Comparison of ENCODE assay signal across 8 mouse cellular contexts in genomic region chr2:166186244-166186948, GRCm38 (mm10). TPM values are rescaled to one million over a fixed set of nuclear protein-coding genes. Genes with fewer than 3 reads are reported as not detected.
DNase-seq lines count a peak whose midpoint lies in the region; ATAC-seq and TF ChIP-seq lines count a peak whose summit lies in the region.
"Had no signal": no experiment of that assay in that cellular context is flagged by ENCODE, and none has a peak within 500 bp of the region (broad histone marks: within the 10 kb centered on the region; RNA-seq: fewer than 3 reads in every experiment).

No protein-coding gene starts in this region.

- H3K36me3 ChIP-seq in lung, embryonic 16.5 days (ENCODE audit: control insufficient read depth, insufficient read depth, low read length) = no peaks in the 10 kb centered on the region
- H3K36me3 ChIP-seq in lung, postnatal 0 days (ENCODE audit: insufficient read depth, low read length) = no peaks in the 10 kb centered on the region
- no peaks in the 10 kb centered on the region for H3K36me3 ChIP-seq in intestine, embryonic 16.5 days (ENCODE audit: control insufficient read depth, insufficient read depth, low read length)
- no peaks in the 10 kb centered on the region for H3K36me3 ChIP-seq in stomach, embryonic 16.5 days (ENCODE audit: control insufficient read depth, insufficient read depth, low read length)

- intact Hi-C loops in left cerebral cortex, adult 2 months (cut with DNase I) = no loop called here

- no peak overlapping the region for H3K4me2 ChIP-seq in lung, embryonic 16.5 days (ENCODE audit: low read depth, low read length)
- H3K4me2 ChIP-seq in lung, postnatal 0 days (replicated peaks; ENCODE audit: low read depth, low read length) = no peak overlapping the region
- peak overlapping the region; percentile 11; the same call in 1 of the 2 replicates for H3K4me2 ChIP-seq in intestine, embryonic 16.5 days (ENCODE audit: low read depth, low read length)
- no peak overlapping the region for H3K4me2 ChIP-seq in stomach, embryonic 16.5 days (ENCODE audit: low read depth, low read length)

- no peak for TF ChIP-seq CTCF in lung, postnatal 0 days (IDR thresholded peaks at IDR 0.05)
- TF ChIP-seq CTCF in left cerebral cortex, adult 2 months (IDR thresholded peaks at IDR 0.05) = no peak

- H3K4me1 ChIP-seq in lung, embryonic 16.5 days (replicated peaks; ENCODE audit: control insufficient read depth, insufficient read depth, low read length) = 0 out of 2 replicates have a peak, but pooled peaks cover 7% of the 10 kb centered on the region
- no peaks in the 10 kb centered on the region for H3K4me1 ChIP-seq in lung, postnatal 0 days (ENCODE audit: insufficient read depth, low read depth, low read length)
- H3K4me1 ChIP-seq in intestine, embryonic 16.5 days (ENCODE audit: control insufficient read depth, insufficient read depth, low read length) = peaks cover 32% of the 10 kb centered on the region
- H3K4me1 ChIP-seq in stomach, embryonic 16.5 days (ENCODE audit: control insufficient read depth, insufficient read depth, low read length) = peaks cover 7% of the 10 kb centered on the region

- no peak for TF ChIP-seq EP300 in lung, postnatal 0 days (IDR thresholded peaks at IDR 0.05)

- H3K4me3 ChIP-seq in lung, embryonic 16.5 days (ENCODE audit: low read length) = no peak overlapping the region
- H3K4me3 ChIP-seq in lung, postnatal 0 days (ENCODE audit: low read depth, low read length) = no peak overlapping the region
- H3K4me3 ChIP-seq in intestine, embryonic 16.5 days (ENCODE audit: low read length) = no peak overlapping the region
- no peak overlapping the region for H3K4me3 ChIP-seq in stomach, embryonic 16.5 days (replicated peaks; ENCODE audit: low read length)
- no peak overlapping the region for H3K4me3 ChIP-seq in left cerebral cortex, adult 2 months

- H3K27ac ChIP-seq in lung, embryonic 16.5 days (ENCODE audit: low read length) = no peak overlapping the region
- no peak overlapping the region for H3K27ac ChIP-seq in lung, postnatal 0 days (ENCODE audit: low read length)
- H3K27ac ChIP-seq in intestine, embryonic 16.5 days (ENCODE audit: low read length) = peak overlapping the region; percentile 50
- peak overlapping the region; percentile 65 for H3K27ac ChIP-seq in stomach, embryonic 16.5 days (ENCODE audit: low read length)
- H3K27ac ChIP-seq in left cerebral cortex, adult 2 months = no peak overlapping the region

- ATAC-seq in lung, embryonic 16.5 days (ENCODE audit: low read depth) = 0 out of 2 replicates have a peak, but pooled peaks have one; percentile 34
- ATAC-seq in lung, postnatal 0 days = no peak; the same call in 1 of the 2 replicates
- peak; percentile 89 for ATAC-seq in intestine, embryonic 16.5 days
- peak; percentile 15 for ATAC-seq in stomach, embryonic 16.5 days (ENCODE audit: insufficient read depth, low FRiP score)
- ATAC-seq: inflammation-experienced regulatory T-cells, adult 6 months had no signal

- DNase-seq in lung, postnatal 0 days (ENCODE audit: low spot score) = no peak
- DNase-seq in kidney, postnatal 25 days = peak; percentile 65 to 88
- DNase-seq in cerebellum, adult 18-20 months = no peak
- DNase-seq in left cerebral cortex, adult 2 months (ENCODE audit: extremely low spot score in 1 of 2, low spot score in 2 of 2) = no peak

- H3K9ac ChIP-seq in lung, embryonic 16.5 days (ENCODE audit: low read length) = no peak overlapping the region
- H3K9ac ChIP-seq in lung, postnatal 0 days (replicated peaks; ENCODE audit: low read depth) = no peak overlapping the region
- peak overlapping the region; percentile 8; the same call in 1 of the 2 replicates for H3K9ac ChIP-seq in intestine, embryonic 16.5 days (ENCODE audit: low read depth, low read length)
- no peak overlapping the region for H3K9ac ChIP-seq in stomach, embryonic 16.5 days (ENCODE audit: low read length)

- no peaks in the 10 kb centered on the region; the same call in 1 of the 2 replicates for H3K27me3 ChIP-seq in lung, embryonic 16.5 days (ENCODE audit: control insufficient read depth, insufficient read depth, low read depth, low read length)
- H3K27me3 ChIP-seq in lung, postnatal 0 days (replicated peaks; ENCODE audit: insufficient read depth, low read length) = no peaks in the 10 kb centered on the region
- H3K27me3 ChIP-seq in intestine, embryonic 16.5 days (replicated peaks; ENCODE audit: control insufficient read depth, insufficient read depth, low read length) = no peaks in the 10 kb centered on the region
- H3K27me3 ChIP-seq in stomach, embryonic 16.5 days (ENCODE audit: control insufficient read depth, insufficient read depth, low read length) = no peaks in the 10 kb centered on the region

- no peaks in the 10 kb centered on the region for H3K9me3 ChIP-seq in lung, embryonic 16.5 days (ENCODE audit: control insufficient read depth, low read length)
- no peaks in the 10 kb centered on the region for H3K9me3 ChIP-seq in lung, postnatal 0 days (ENCODE audit: low read length)
- H3K9me3 ChIP-seq in intestine, embryonic 16.5 days (ENCODE audit: control insufficient read depth, low read length) = no peaks in the 10 kb centered on the region
- H3K9me3 ChIP-seq in stomach, embryonic 16.5 days (replicated peaks; ENCODE audit: control insufficient read depth, low read length) = no peaks in the 10 kb centered on the region

- WGBS in lung, embryonic 16.5 days = 64% methylated on average over 16 of the region's 16 CpGs
- WGBS in lung, postnatal 0 days = 60% methylated on average over 16 of the region's 16 CpGs
- 67% methylated on average over 16 of the region's 16 CpGs for WGBS in intestine, embryonic 16.5 days
- WGBS in stomach, embryonic 16.5 days = 76% methylated on average over 16 of the region's 16 CpGs

RNA-seq across cellular contexts. Expression of gene Sulf2, which starts 30.9 kb away (rescaled TPM):
- polyA plus RNA-seq in lung, embryonic 16.5 days (2015; fragmentation: Nextera tagmentation; extraction: Ambion mirVana) = 23.8 and 28.2 TPM in 2 replicates
- 10.8 and 13.6 TPM in 2 replicates for polyA plus RNA-seq in lung, postnatal 0 days (2015; fragmentation: Nextera tagmentation; extraction: Ambion mirVana)
- polyA plus RNA-seq in intestine, embryonic 16.5 days (2015; fragmentation: Nextera tagmentation; extraction: Ambion mirVana) = 68.4 and 76.3 TPM in 2 replicates
- 119 and 124 TPM in 2 replicates for polyA plus RNA-seq in stomach, embryonic 16.5 days (2015; fragmentation: Nextera tagmentation; extraction: Ambion mirVana)
- 100 to 1,000 TPM; 100 to 102 TPM for total RNA-seq in left cerebral cortex, adult 2 months (2021)

Comparison
In these comparisons a context has a peak if more than half of its experiments do, and no peak if none do; other contexts are left out.
1. H3K27ac ChIP-seq: peak in intestine, embryonic 16.5 days (single experiment) and stomach, embryonic 16.5 days (single experiment); none in lung, embryonic 16.5 days (single experiment), lung, postnatal 0 days (single experiment) and left cerebral cortex, adult 2 months (single experiment).
2. DNase-seq: peak in kidney, postnatal 25 days (2 of 2); none in lung, postnatal 0 days (single experiment), cerebellum, adult 18-20 months (0 of 2) and left cerebral cortex, adult 2 months (0 of 2).